Mouse (Mus musculus): ENCODE data around the gene A630076J17Rik. TPM values are rescaled to one million over a fixed set of nuclear protein-coding genes. Genes with fewer than 3 reads are reported as not detected.

Gene A630076J17Rik
- total and polyA plus RNA-seq, 3 experiments, result not detected

DNA sequence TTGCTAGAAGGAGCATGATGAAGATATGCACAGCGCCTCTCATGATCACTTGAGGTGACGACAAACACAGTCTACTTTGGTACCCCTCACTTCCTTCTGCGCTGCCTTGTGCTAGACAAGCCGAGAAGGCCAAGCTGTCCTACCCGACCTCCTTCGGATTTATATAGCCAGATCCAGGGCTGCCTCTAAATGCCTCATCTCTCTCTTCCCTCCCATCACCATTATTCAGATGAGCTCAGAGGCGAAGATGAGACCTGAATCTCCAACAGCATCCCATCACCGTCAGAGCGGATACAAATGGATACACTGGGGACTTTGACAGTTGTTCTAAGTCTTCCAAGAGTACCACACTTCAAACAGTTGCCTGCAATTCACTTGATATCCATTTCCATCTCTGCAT lies 9.2 kb downstream of the A630076J17Rik start, which contains the start of gene Prok1:
Prok1 (minus strand) TSS at position 101 of the 400 bp plus-strand sequence.
- no peaks in the 10 kb centered on the region for H3K4me1 ChIP-seq (ENCODE audit: control insufficient read depth in 1 of 2, insufficient read depth in 2 of 2)
- no peak within 1 kb of the TSS for H3K27ac ChIP-seq (ENCODE audit: insufficient read depth, low read depth)
- DNase-seq (ENCODE audit: extremely low read depth), result no peak
- H3K9me3 ChIP-seq (replicated peaks; ENCODE audit: low read length), result no peaks in the 10 kb centered on the region
- no peak within 1 kb of the TSS for H3K4me3 ChIP-seq (replicated peaks in 1 of 3; ENCODE audit: low read depth in 2 of 3, low read length in 2 of 3, poor library complexity in 1 of 3)
- H3K36me3 ChIP-seq (replicated peaks in 1 of 2; ENCODE audit: control insufficient read depth in 1 of 2, insufficient read depth in 1 of 2, low read length in 1 of 2), result no peaks in the 10 kb centered on the region
- in situ Hi-C loops (cut with MboI; ENCODE audit: low pct_ligation_motif_present, low pct_unique_long_range_greater_than_20kb, low sequenced_read_pairs), result loop anchor here (10.0 kb wide), 1 partner anchor 225 kb away; no protein-coding TSS in a partner anchor
- H3K27me3 ChIP-seq (replicated peaks), result peaks cover 23% of the 10 kb centered on the region
- dilution Hi-C loops (cut with MboI; ENCODE audit: extremely low pct_ligation_motif_present, extremely low pct_unique_long_range_greater_than_20kb, low sequenced_read_pairs), result no loop called here
- TF ChIP-seq MAX (IDR thresholded peaks at IDR 0.05; ENCODE audit: low read length) (no peak), NRF1 (IDR thresholded peaks at IDR 0.05; ENCODE audit: low read depth, low read length) (no peak)
- no peak within 1 kb of the TSS for H3K9ac ChIP-seq (ENCODE audit: insufficient read depth, low read depth)
- no peaks in the 10 kb centered on the region for H3K79me2 ChIP-seq (replicated peaks; ENCODE audit: control insufficient read depth, extremely low read depth, insufficient read depth, poor library complexity, severe bottlenecking)
- no peak within 1 kb of the TSS for H3K4me2 ChIP-seq (ENCODE audit: insufficient read depth, low read depth, poor library complexity, severe bottlenecking)

GRCm38 (mm10) chr3:107241389-107242094 lies 11.1 kb downstream of the A630076J17Rik start:
- in situ Hi-C loops (cut with MboI; ENCODE audit: low pct_ligation_motif_present, low pct_unique_long_range_greater_than_20kb, low sequenced_read_pairs) (loop anchor here (10.0 kb wide), 1 partner anchor 223 kb away; no protein-coding TSS in a partner anchor), dilution Hi-C loops (cut with MboI; ENCODE audit: extremely low pct_ligation_motif_present, extremely low pct_unique_long_range_greater_than_20kb, low sequenced_read_pairs) (no loop called here)
- Histone ChIP-seq H3K4me2 (ENCODE audit: insufficient read depth, low read depth, poor library complexity, severe bottlenecking) (no peak overlapping the region), H3K27me3 (replicated peaks) (peaks cover 36% of the 10 kb centered on the region), H3K9me3 (replicated peaks; ENCODE audit: low read length) (no peaks in the 10 kb centered on the region), H3K4me1 (ENCODE audit: control insufficient read depth in 1 of 2, insufficient read depth in 2 of 2) (no peaks in the 10 kb centered on the region), H3K36me3 (replicated peaks in 1 of 2; ENCODE audit: control insufficient read depth in 1 of 2, insufficient read depth in 1 of 2, low read length in 1 of 2) (no peaks in the 10 kb centered on the region), H3K79me2 (replicated peaks; ENCODE audit: control insufficient read depth, extremely low read depth, insufficient read depth, poor library complexity, severe bottlenecking) (no peaks in the 10 kb centered on the region), H3K27ac (ENCODE audit: insufficient read depth, low read depth) (no peak overlapping the region), H3K9ac (ENCODE audit: insufficient read depth, low read depth) (no peak overlapping the region), H3K4me3 (replicated peaks in 1 of 3; ENCODE audit: low read depth in 2 of 3, low read length in 2 of 3, poor library complexity in 1 of 3) (no peak overlapping the region)
- TF ChIP-seq TCF12 (IDR thresholded peaks at IDR 0.05; ENCODE audit: low read depth, low read length) (no peak), NRF1 (IDR thresholded peaks at IDR 0.05; ENCODE audit: low read depth, low read length) (no peak), POLR2A (IDR thresholded peaks at IDR 0.05; ENCODE audit: low read depth, low read length) (no peak), GABPA (IDR thresholded peaks at IDR 0.05; ENCODE audit: insufficient replicate concordance, low read depth, low read length) (no peak), ETS1 (conservative IDR thresholded peaks at IDR 0.05; ENCODE audit: low read depth, low read length) (no peak), HCFC1 (IDR thresholded peaks at IDR 0.05; ENCODE audit: low read depth, low read length) (no peak), MXI1 (IDR thresholded peaks at IDR 0.05; ENCODE audit: low read depth, low read length) (no peak), ZMIZ1 (IDR thresholded peaks at IDR 0.05; ENCODE audit: low read depth, low read length) (no peak), E2F4 (IDR thresholded peaks at IDR 0.05; ENCODE audit: insufficient replicate concordance, low read depth, low read length) (no peak), USF1 (IDR thresholded peaks at IDR 0.05; ENCODE audit: low read depth, low read length) (no peak), MAZ (IDR thresholded peaks at IDR 0.05; ENCODE audit: low read depth, low read length) (no peak), RCOR1 (conservative IDR thresholded peaks at IDR 0.05; ENCODE audit: low read depth, low read length) (no peak), MEF2A (IDR thresholded peaks at IDR 0.05; ENCODE audit: borderline replicate concordance, low read depth, low read length) (no peak), RAD21 (IDR thresholded peaks at IDR 0.05; ENCODE audit: low read depth, low read length) (no peak), JUN (IDR thresholded peaks at IDR 0.05; ENCODE audit: insufficient read depth, low read depth, low read length) (no peak), NELFE (IDR thresholded peaks at IDR 0.05; ENCODE audit: low read depth, low read length) (no peak), MYC (IDR thresholded peaks at IDR 0.05; ENCODE audit: low read depth, low read length) (no peak), CTCF (conservative IDR thresholded peaks at IDR 0.05 in 1 of 2, IDR thresholded peaks at IDR 0.05 in 1 of 2; ENCODE audit: low read depth in 2 of 2, low read length in 2 of 2) (no peak)
- no peak for DNase-seq (ENCODE audit: extremely low read depth)
